In the genomic region with DNA sequence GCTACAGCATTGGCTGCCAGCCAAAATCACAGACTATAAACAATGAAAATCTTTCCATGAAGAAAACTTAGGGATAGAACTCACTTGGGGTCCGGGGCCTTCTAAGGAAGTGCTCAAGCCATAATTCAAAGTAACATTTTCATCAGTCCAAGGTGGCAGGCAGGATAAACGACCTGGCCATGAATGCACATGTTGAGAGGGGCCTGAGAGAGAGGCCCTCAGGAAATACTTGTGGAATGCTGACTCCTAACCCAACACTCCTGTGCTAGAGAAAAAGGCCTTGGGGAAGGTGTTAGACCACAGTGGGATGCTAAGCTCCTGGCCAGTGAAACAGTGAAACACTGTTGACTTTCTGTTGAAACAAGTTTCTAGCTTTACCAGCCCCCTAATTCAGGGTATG, we compare ENCODE assay signal across 22 mouse cellular contexts. TPM values are rescaled to one million over a fixed set of nuclear protein-coding genes. Genes with fewer than 3 reads are reported as not detected.
DNase-seq lines count a peak whose midpoint lies in the region; ATAC-seq and TF ChIP-seq lines count a peak whose summit lies in the region.
"Had no signal": no experiment of that assay in that cellular context is flagged by ENCODE, and none has a peak within 500 bp of the region (broad histone marks: within the 10 kb centered on the region; RNA-seq: fewer than 3 reads in every experiment).

No protein-coding gene starts in this region.

- WGBS in kidney, postnatal 0 days = 28% methylated on average over 2 of the region's 2 CpGs
- 32% methylated on average over 2 of the region's 2 CpGs for WGBS in kidney, embryonic 14.5 days
- WGBS in limb, embryonic 15.5 days = 30% methylated on average over 2 of the region's 2 CpGs
- WGBS in heart, adult 2 months = 25% methylated on average over 2 of the region's 2 CpGs

- no peak overlapping the region for H3K27ac ChIP-seq in kidney, postnatal 0 days
- no peak overlapping the region for H3K27ac ChIP-seq in kidney, embryonic 14.5 days (ENCODE audit: low read depth, low read length)
- no peak overlapping the region for H3K27ac ChIP-seq in limb, embryonic 15.5 days
- no peak overlapping the region for H3K27ac ChIP-seq in heart, adult 2 months
- H3K27ac ChIP-seq: embryonic facial prominence, embryonic 12.5 days; heart, embryonic 10.5 days; hindbrain, embryonic 15.5 days; intestine, embryonic 15.5 days; midbrain, embryonic 12.5 days; stomach, postnatal 0 days had no signal

- intact Hi-C loops in heart, adult 2 months (cut with DNase I) = no loop called here

- H3K4me3 ChIP-seq in kidney, postnatal 0 days (replicated peaks; ENCODE audit: low read depth, low read length) = no peak overlapping the region
- H3K4me3 ChIP-seq in kidney, embryonic 14.5 days (ENCODE audit: low read length) = no peak overlapping the region
- no peak overlapping the region for H3K4me3 ChIP-seq in limb, embryonic 15.5 days
- H3K4me3 ChIP-seq in heart, adult 2 months = no peak overlapping the region
- H3K4me3 ChIP-seq: embryonic facial prominence, embryonic 12.5 days; heart, embryonic 10.5 days; hindbrain, embryonic 15.5 days; intestine, embryonic 15.5 days; midbrain, embryonic 12.5 days had no signal

- peak; percentile 37 for DNase-seq in kidney, postnatal 0 days (ENCODE audit: low spot score)
- peak; percentile 27 for DNase-seq in embryo, embryonic 11.5 days (ENCODE audit: low read depth, low spot score)
- peak; percentile 4 to 10 for DNase-seq in kidney, postnatal 4 days
- DNase-seq in liver = no peak
- no peak for DNase-seq in heart, adult 2 months
- DNase-seq: adrenal gland, adult 8-10 months; cerebellum, adult 2 months; cerebellum, postnatal 36 days; heart, postnatal 4 days; lung, postnatal 10 days; right cerebral cortex, postnatal 14 days; thymus, adult 2 months; thymus, postnatal 4 days had no signal

- H3K9me3 ChIP-seq in kidney, postnatal 0 days (replicated peaks; ENCODE audit: low read length) = no peaks in the 10 kb centered on the region
- H3K9me3 ChIP-seq in kidney, embryonic 14.5 days (ENCODE audit: control insufficient read depth, low read length) = no peaks in the 10 kb centered on the region
- H3K9me3 ChIP-seq in limb, embryonic 15.5 days = no peaks in the 10 kb centered on the region
- H3K9me3 ChIP-seq: embryonic facial prominence, embryonic 12.5 days; heart, embryonic 10.5 days; hindbrain, embryonic 15.5 days; intestine, embryonic 15.5 days; midbrain, embryonic 12.5 days had no signal

- ATAC-seq in kidney, postnatal 0 days (replicated peaks; ENCODE audit: low FRiP score, low read depth) = no peak
- no peak for ATAC-seq in kidney, embryonic 14.5 days (ENCODE audit: low FRiP score, low TSS enrichment)
- peak; percentile 44; the same call in 1 of the 2 replicates for ATAC-seq in limb, embryonic 15.5 days (ENCODE audit: insufficient number of reproducible peaks, low FRiP score, low TSS enrichment, low read depth)
- ATAC-seq: activated CD4-positive, CD25-positive, alpha-beta regulatory T cell, adult 4 months; intestine, embryonic 15.5 days had no signal

- no peaks in the 10 kb centered on the region for H3K4me1 ChIP-seq in kidney, postnatal 0 days (replicated peaks; ENCODE audit: insufficient read depth, low read length)
- no peaks in the 10 kb centered on the region for H3K4me1 ChIP-seq in kidney, embryonic 14.5 days (ENCODE audit: control insufficient read depth, insufficient read depth, low read length)
- no peaks in the 10 kb centered on the region for H3K4me1 ChIP-seq in limb, embryonic 15.5 days
- H3K4me1 ChIP-seq in heart, adult 2 months (ENCODE audit: control insufficient read depth, insufficient read depth, low read length) = no peaks in the 10 kb centered on the region
- H3K4me1 ChIP-seq: embryonic facial prominence, embryonic 12.5 days; heart, embryonic 10.5 days; hindbrain, embryonic 15.5 days; intestine, embryonic 15.5 days; midbrain, embryonic 12.5 days had no signal

- no peak overlapping the region for H3K4me2 ChIP-seq in kidney, postnatal 0 days (ENCODE audit: low read length)
- no peak overlapping the region for H3K4me2 ChIP-seq in kidney, embryonic 14.5 days (replicated peaks; ENCODE audit: low read depth, low read length)
- no peak overlapping the region for H3K4me2 ChIP-seq in limb, embryonic 15.5 days
- H3K4me2 ChIP-seq: embryonic facial prominence, embryonic 12.5 days; hindbrain, embryonic 15.5 days; intestine, embryonic 15.5 days; midbrain, embryonic 12.5 days had no signal

- no peaks in the 10 kb centered on the region for H3K36me3 ChIP-seq in kidney, postnatal 0 days (ENCODE audit: insufficient read depth, low read length)
- no peaks in the 10 kb centered on the region for H3K36me3 ChIP-seq in kidney, embryonic 14.5 days (ENCODE audit: control insufficient read depth, insufficient read depth, low read length)
- H3K36me3 ChIP-seq in limb, embryonic 15.5 days = no peaks in the 10 kb centered on the region
- no peaks in the 10 kb centered on the region for H3K36me3 ChIP-seq in heart, adult 2 months (ENCODE audit: control insufficient read depth, insufficient read depth, low read length)
- H3K36me3 ChIP-seq: embryonic facial prominence, embryonic 12.5 days; heart, embryonic 10.5 days; hindbrain, embryonic 15.5 days; intestine, embryonic 15.5 days; midbrain, embryonic 12.5 days had no signal

- no peaks in the 10 kb centered on the region for H3K27me3 ChIP-seq in kidney, postnatal 0 days (ENCODE audit: insufficient read depth, low read length)
- H3K27me3 ChIP-seq in kidney, embryonic 14.5 days (ENCODE audit: control insufficient read depth, insufficient read depth, low read length) = no peaks in the 10 kb centered on the region
- no peaks in the 10 kb centered on the region for H3K27me3 ChIP-seq in limb, embryonic 15.5 days
- no peaks in the 10 kb centered on the region for H3K27me3 ChIP-seq in heart, adult 2 months (ENCODE audit: control insufficient read depth, insufficient read depth, low read length)
- H3K27me3 ChIP-seq: embryonic facial prominence, embryonic 12.5 days; hindbrain, embryonic 15.5 days; intestine, embryonic 15.5 days; midbrain, embryonic 12.5 days had no signal

- no peak for TF ChIP-seq CTCF in kidney, postnatal 0 days (IDR thresholded peaks at IDR 0.05; ENCODE audit: low read depth)
- TF ChIP-seq CTCF in heart, adult 2 months (IDR thresholded peaks at IDR 0.05) = no peak

- no peak for TF ChIP-seq POLR2A in heart, adult 2 months (IDR thresholded peaks at IDR 0.05; ENCODE audit: insufficient read depth, low read depth, low read length)

- no peak for TF ChIP-seq EP300 in heart, adult 2 months (IDR thresholded peaks at IDR 0.05; ENCODE audit: insufficient read depth, low read depth, low read length)

- no peaks in the 10 kb centered on the region for H3K79me2 ChIP-seq in heart, adult 2 months (replicated peaks; ENCODE audit: control insufficient read depth, insufficient read depth, low read length)

- no peak overlapping the region for H3K9ac ChIP-seq in kidney, postnatal 0 days (ENCODE audit: low read depth, low read length)
- no peak overlapping the region for H3K9ac ChIP-seq in kidney, embryonic 14.5 days (ENCODE audit: low read depth, low read length)
- no peak overlapping the region for H3K9ac ChIP-seq in limb, embryonic 15.5 days
- no peak overlapping the region for H3K9ac ChIP-seq in heart, adult 2 months (ENCODE audit: low read depth, low read length)
- H3K9ac ChIP-seq: embryonic facial prominence, embryonic 12.5 days; hindbrain, embryonic 15.5 days; intestine, embryonic 15.5 days; midbrain, embryonic 12.5 days had no signal

RNA-seq across cellular contexts. Expression of a gene that starts 45.6 kb away (rescaled TPM):
- 4.3 and 4.4 TPM in 2 replicates for polyA plus RNA-seq in kidney, postnatal 0 days (2015; fragmentation: Nextera tagmentation; extraction: Ambion mirVana)
- 2.5 and 3.0 TPM in 2 replicates for polyA plus RNA-seq in kidney, embryonic 14.5 days (2014; fragmentation: Nextera tagmentation; extraction: Ambion mirVana)
- polyA plus RNA-seq in limb, embryonic 15.5 days (2015; fragmentation: Nextera tagmentation; extraction: Ambion mirVana) = 3.9 and 4.3 TPM in 2 replicates
- 10 to 100 TPM; 19.1 to 23.3 TPM for total RNA-seq in heart, adult 2 months (2021)
- polyA plus RNA-seq in heart, adult 2 months (2012; rRNA removed) = 18.2 and 31.7 TPM in 2 replicates

Comparison
In these comparisons a context has a peak if more than half of its experiments do, and no peak if none do; other contexts are left out.
1. DNase-seq: peak in kidney, postnatal 0 days (single experiment), embryo, embryonic 11.5 days (single experiment) and kidney, postnatal 4 days (2 of 2); none in liver (single experiment) and heart, adult 2 months (0 of 2).